Mouse (Mus musculus) bone marrow macrophage, adult 2 months (primary cell): ENCODE measurements around the gene Cblb.

Experiments used
- CTCF ChIP-seq: IDR thresholded peaks from 2 replicates; pipeline ENCODE4 v1.5.1; 2012; ENCODE audit warnings: low read depth, mild to moderate bottlenecking, low read length, moderate library complexity
- POLR2A ChIP-seq: IDR thresholded peaks from 2 replicates; pipeline ENCODE4 v1.6.1; 2012; ENCODE audit warnings: mild to moderate bottlenecking, low read depth, low read length, borderline replicate concordance

DNA sequence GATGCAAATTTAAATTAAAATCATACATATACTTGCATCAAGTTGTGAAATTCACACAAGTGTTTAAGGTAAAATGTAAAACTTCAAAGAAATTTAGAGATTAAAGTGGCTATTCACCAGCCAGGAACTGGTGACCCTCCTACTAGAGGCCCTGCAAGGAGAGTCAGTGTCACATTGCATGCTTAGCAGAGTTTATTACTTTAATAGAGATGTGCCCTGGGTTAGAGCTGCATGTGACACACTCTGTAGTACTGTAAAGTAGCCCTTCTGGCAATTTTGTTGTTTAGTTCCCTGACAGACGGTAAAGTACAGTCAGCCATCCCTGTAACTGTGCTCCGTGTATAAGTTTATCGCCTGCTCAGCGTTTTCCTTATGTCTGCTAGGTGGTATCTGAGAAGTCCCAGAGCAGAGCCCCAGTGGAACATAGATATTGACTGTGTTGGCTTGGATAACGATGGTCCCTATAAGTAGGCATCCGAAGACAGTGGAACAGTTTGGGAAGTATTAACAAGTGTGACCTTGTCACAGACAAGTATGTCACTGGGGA lies 129.0 kb downstream of the Cblb start:
- TF ChIP-seq POLR2A (no peak), CTCF (no peak)
